Mouse (Mus musculus) heart, postnatal 36 days (tissue): ENCODE data around the gene Sema5b. TPM values are rescaled to one million over a fixed set of nuclear protein-coding genes. Genes with fewer than 3 reads are reported as not detected.

Source experiments
- DNase-seq, 2 experiments: peaks; one replicate each; pipeline ENCODE4 v3.0.0; 2021 to 2022
- intact Hi-C: fragments of 180-260 bp; cut with DNase I; formaldehyde crosslinking; loops from one replicate; pipeline ENCODE4 v1.15.1; 2025
- total RNA-seq, 2 experiments: library from RNA; stranded (reverse); gene quantifications; 2 replicates each; pipeline ENCODE4 v1.2.3; 2021

The Sema5b gene
- 1 to 10 TPM in 1 of 2 experiments, under 1 TPM in 1; 0.83 to 1.7 TPM for total RNA-seq

DNA sequence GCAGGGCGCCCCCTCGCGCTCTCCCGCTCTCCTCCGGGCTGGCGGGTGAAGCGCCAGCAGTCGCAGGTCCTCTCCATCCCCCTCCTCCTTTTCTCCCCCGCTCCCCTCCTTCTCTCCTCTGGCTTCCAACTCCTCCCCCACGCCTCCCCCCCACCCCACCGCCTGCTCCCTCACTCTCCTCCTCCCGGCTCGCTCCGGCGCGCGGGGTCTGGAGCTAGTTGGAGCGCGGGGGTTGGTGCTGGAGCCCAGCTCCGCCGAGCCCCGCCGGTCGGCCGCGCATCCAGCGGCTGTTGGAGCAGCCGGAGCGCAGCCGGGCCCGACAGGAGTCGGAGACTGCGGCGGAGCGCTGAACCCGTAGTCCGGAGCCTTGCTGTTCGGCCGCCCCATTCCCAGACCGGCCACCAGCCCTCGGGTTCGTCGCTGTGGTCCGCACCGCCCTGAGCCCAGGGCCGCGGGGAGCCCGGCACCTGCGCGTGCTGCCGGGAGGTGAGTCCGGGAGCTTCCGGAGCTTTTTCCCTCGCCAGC, at the start of gene Sema5b:
Gene Sema5b (plus strand): TSS at position 29 of the 525 bp plus-strand sequence.
- intact Hi-C loops = loop anchor here (2.0 to 5.0 kb wide), 2 partner anchors 176 to 222 kb away; no protein-coding TSS in a partner anchor
- peak; percentile 34 to 45 for DNase-seq

DNA sequence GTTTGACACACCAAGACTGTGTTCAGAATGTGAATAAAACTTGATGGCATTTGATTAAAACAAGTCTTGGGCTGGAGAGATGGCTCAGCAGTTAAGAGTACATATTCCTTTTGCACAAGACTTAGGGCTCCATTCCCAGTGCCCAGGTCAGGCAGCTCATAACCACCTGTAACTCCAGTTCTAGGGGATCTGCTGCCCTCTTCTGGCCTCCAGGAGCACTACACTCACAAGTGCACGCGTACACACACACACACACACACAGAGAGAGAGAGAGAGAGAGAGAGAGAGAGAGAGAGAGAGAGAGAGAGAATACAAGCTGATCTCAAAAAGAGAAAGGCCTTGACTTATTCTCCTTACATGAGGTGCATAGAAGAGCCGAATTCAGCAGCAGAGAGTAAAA, 40.6 kb upstream of the Sema5b start:
- intact Hi-C loops = no loop called here
- DNase-seq = no peak

DNA sequence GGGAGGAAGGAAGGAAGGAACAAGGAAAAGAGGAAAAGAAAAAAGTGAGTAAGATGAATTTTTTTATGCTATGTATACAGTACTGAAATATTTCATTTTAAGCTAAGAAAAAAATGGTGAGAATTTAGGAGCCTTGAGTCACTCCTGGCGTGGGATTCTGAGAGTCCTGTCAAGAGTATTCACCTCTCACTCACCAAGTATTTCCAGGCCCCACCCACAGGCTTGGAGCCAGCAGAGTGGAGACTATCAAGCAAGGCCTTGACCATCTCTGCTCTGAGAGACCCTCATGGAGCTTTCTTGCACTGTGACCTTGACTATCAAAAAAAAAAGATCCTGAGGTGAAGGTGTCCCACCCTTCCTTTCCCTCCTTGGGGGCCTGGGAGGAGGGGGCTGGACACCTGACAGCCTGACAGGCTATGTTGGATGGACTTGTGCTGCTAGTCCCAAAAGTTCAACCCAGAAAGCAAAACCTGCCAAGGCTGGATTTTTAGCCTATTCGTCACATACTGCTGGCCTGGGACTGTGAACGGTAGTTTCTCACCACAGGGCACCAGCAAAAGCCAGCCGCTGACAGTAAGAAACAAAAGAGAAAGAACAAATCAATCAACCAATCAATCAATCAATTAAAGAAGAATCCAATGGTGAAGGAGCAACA, 39.7 kb upstream of the Sema5b start:
- DNase-seq = no peak
- intact Hi-C loops = no loop called here

DNA sequence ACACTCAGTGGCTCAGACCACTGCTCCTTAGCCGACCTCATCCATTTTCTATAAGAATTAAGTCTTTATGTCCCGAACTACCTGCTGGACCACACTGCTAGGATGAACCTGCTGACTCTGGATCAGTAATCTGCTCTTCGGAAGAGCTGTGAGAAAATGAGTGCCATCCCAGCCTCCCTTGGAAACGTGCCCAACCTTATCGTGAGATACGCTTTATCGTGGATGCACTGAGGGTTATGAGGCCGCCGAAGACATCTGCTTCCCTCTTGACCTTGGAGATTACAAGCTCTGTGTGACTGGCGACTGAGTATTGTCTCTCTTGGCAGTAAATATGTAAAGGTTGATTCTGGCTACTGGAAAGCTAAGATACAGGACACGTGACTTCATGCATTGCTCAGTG, 38.5 kb upstream of the Sema5b start:
- intact Hi-C loops = no loop called here

DNA sequence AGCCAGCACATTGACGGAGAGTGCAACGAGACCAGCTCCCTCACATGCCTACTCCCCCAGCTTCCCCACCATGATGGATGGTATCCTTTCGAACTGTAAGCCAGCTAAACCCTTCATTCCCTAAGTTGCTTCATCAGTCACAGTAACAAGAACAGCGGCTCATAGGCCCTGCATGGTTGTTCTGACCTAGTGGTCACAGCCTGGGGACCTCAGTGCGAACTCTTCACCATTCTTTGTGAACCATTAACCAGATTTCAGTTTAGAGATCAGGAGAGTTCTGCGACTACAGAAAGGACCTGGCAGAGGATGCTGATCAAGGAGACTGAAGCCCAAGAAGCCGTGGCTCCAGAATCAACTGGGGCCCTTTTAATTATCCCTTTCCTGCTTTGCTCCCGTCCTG, 36.7 kb upstream of the Sema5b start:
- intact Hi-C loops = no loop called here
- no peak for DNase-seq

More for the DNA sequence above, 38.5 kb upstream of the Sema5b start:
- DNase-seq = no peak

DNA sequence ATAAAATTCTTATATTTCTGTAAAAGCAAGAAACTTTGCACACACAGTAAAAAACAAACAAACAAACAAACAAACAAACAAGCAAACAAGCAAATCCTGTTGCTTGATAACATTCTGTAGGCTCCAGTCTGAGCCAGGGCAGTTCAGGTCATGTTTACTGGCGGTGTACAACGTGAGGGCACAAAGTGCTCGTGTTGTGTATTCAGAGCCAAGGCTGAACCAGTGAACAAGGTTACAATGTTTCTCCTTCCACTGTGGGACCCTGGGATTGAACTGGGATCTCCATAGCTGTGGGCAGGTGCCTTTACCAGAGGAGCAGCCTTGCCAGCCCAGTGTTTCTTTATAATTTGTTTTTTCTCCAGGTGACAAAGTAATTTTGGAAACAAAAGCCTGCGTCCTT, 35.2 kb upstream of the Sema5b start:
- intact Hi-C loops = no loop called here

DNA sequence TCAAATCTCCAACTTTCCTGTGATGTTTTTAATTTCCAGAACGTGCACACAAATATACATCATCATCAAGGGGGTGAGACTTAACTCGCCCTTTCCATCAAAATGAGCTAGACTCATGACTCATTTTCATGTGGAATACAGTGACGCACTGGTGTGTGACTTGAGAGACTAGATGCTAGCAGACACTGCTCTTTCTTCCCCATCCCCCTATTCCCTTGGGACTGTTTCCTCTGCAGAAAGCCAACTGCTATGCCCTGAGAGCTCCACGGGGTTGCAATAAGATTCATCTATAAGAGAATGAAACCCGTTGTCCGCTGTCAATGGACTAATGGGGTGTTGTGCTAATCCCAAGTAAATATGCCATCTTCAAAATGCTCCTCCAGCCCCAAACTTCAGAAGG, 32.4 kb upstream of the Sema5b start:
- intact Hi-C loops = no loop called here
- no peak for DNase-seq

More for the DNA sequence above, 35.2 kb upstream of the Sema5b start:
- no peak for DNase-seq

DNA sequence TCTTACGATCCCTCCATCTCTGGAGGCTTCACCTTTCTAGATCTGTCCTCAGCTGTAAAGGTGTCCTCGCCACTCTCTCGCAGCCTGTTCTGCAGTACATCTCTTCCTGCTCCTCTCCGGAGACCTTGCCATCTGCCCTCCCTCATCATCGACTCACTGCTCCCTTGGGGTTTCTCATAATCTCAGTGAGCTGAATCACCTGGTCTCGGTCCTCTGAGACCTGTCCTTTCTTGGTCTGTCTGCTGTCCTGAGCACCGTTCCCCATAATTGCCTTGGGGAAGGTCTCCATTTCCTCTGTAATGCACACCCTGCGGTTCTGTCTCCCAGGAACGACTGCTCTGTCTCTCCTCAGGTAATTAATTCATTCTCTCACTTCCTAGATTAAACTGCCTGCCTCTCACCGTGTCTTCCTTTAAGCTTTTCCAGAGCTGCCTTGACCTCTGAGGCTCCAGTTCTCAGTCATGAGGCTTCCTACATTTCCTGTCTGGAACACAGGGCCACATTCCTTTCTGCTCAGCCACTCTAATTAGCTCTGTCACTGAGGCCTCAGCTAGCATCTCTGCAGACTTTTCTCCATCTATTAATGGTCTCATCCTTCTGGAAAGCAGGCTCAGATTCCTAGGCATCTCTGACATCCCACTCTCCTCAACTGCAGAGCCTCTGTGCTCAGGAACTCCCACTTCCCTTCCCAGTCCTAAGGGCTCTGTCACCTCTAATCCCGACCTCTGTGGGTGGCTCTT, 31.4 kb upstream of the Sema5b start:
- intact Hi-C loops = no loop called here
- DNase-seq = no peak

DNA sequence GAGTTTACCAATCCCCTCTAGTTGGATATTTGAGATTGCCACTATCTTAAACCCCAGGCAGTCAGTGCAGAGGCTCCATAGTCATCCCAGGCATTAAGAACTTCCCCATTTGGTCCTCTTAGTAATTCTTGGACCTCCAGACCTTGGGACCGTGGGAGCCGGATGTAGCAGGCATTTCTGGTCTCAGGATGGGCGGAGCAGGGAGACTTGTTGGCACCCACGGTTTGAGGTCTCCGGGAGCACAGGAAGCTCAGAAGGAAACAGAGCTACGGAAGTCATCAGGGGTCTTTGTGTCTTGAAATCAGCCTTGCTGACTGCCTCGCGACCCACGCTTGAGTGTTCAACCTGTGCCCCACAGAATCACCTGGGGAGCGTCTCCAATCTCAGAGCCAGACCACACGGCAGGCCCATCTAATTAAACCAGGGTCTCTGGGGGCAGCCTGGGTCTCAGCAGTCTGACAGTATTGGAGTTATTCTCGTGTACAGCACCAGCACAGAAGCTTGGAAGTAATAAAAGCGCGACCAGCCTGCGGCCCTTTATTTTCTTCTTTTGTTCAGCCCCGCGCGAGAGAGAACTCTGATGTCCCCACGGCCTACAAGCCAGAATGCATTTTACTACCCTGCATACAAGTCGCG, 24.9 kb upstream of the Sema5b start:
- intact Hi-C loops = no loop called here
- no peak for DNase-seq

DNA sequence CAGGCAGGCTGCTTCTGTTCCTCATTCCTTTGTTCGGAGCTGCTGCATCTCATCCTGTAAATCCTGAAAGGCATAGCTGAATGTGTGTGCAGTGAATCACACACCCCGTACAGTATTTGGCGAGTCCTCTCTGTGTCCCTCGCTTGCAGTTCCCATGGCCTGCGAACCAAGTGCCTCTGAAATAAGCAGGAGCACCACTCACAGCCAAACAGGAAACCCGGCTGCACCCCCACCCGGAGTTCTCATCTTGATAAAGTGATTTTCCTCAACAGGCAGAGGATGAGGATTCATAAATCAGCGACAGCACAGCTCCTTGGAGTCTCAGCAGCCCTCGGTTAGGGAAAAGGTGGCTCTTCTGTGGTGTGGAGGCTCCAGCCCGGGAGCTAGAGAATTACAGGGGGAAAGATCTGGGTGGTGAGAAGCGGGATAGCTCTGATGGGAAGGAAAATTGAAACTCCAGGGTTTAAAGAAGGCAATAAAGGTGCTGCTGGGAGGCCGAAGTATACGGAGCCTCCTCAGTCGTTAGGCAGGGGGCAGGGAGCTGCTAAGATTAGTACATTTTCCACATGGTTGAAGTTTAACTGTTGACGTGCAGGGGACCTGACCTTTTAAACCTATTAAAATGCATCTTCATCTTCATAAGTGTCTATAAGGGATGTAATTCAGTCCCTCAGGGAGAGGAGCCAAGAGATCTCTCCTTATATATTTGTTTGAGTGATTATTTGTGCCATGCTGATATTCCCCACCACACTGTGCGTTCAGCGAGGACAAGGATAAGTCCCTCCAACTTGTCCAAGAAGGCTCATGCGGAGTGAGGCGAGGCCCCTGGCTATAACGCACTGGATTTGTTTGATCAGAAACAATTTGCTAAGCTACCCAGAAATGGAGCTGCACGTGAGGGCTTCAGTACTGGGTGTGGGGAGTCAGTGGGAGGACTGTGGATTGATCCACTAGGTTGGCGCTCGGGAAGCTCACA, 22.7 kb upstream of the Sema5b start:
- no peak for DNase-seq
- intact Hi-C loops = no loop called here

DNA sequence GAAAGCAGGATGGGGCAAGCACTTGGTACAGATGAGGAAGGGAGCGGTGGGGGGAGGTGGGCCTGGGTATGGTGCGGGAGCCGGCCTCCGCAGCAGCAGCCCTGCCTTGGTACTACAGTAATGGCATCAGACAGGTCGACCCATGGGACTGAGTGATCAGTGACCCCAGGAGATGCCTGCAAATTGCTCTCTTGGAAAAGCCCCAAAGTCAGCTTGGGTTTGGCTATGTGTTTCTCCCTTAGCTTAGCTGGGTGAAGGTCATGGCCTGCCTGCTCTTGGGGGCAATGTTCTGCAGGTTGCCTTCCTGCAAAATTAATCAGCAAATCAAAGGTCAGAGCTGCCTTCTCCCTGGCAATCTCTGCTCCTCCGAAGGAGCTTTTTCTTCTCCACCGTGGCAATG, 21.7 kb upstream of the Sema5b start:
- intact Hi-C loops = no loop called here
- DNase-seq = no peak

DNA sequence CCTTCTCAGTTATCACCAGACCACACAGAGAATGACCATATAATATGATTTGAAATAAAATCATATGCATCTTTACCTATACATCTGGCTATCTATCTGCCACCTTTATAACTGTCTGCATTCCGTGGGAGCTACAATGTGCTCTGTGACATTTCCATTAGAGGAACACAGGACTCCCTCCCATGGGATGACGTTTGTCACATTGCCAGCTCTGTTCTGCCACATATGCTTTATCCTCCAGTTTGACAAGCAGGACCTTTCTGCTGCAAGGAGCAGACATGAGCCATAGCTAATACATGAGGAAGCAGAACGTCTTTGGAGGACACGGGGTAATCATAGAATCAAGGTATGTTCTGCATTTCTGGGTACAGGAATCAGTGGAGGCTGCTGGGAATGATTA, 16.7 kb upstream of the Sema5b start:
- intact Hi-C loops = no loop called here
- no peak for DNase-seq

DNA sequence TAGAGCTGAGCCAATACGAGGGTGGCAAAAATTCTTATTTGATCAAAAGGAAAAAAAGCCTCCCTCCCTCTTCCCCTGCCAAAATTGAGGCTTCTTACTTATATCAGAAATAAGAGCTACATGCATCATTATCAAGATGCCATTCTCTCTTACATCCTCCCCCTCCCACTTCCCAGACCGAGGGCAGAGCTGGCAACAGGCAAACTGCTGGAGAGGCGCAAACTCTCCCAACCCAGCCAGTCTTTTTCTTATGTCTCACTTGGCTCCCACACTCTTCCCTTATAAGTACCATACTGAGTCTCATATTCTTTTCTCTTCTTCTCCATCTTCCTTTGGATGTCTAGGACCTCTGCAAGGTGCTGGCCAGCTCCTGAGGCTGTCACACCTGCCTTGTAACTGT, 6.3 kb upstream of the Sema5b start:
- intact Hi-C loops = loop anchor here (5.0 kb wide), 1 partner anchor 283 kb away; no protein-coding TSS in a partner anchor
- DNase-seq = no peak

DNA sequence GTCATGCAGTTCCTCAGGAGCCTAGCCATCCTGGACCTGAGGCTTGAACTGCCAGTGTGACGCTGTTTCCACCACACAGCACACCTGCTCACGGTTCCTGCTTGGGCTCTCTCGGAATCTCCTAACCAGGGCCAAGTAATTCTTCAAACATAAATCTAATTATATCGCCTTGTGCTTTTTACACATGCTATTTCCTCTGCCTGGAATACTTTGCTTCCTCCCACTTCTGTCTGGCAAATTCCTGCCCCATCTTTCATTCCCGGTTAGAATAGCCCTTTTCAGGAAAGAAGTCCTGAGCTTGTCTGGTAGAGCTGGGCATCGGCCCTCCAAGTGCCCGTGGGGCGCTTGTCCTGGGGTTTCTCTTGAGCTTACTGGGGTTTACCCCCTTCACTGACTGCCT, 3.3 kb upstream of the Sema5b start:
- intact Hi-C loops = loop anchor here (5.0 kb wide), 1 partner anchor 280 kb away; no protein-coding TSS in a partner anchor
- no peak for DNase-seq

DNA sequence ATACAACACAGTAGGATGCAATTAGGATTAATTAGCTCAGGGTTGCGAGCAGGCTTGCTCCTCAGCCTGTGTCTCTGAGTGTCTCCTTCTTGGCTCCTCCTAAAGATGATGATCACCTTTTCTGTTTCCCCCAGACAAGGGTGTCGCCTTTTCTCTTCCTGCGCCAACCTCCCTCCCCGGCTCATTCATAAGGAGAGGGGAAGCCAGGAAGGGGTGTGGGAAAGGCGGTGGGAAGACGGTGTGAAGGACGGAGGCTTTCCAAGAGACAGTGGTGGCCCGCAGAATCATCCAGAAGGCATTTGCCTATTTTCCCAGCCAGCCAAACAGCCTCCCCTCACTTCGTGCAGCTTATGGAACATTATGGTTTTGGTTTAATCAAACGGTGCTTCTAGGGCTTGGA, 1.9 kb upstream of the Sema5b start:
- intact Hi-C loops = loop anchor here (5.0 kb wide), 1 partner anchor 278 kb away; no protein-coding TSS in a partner anchor
- no peak for DNase-seq

DNA sequence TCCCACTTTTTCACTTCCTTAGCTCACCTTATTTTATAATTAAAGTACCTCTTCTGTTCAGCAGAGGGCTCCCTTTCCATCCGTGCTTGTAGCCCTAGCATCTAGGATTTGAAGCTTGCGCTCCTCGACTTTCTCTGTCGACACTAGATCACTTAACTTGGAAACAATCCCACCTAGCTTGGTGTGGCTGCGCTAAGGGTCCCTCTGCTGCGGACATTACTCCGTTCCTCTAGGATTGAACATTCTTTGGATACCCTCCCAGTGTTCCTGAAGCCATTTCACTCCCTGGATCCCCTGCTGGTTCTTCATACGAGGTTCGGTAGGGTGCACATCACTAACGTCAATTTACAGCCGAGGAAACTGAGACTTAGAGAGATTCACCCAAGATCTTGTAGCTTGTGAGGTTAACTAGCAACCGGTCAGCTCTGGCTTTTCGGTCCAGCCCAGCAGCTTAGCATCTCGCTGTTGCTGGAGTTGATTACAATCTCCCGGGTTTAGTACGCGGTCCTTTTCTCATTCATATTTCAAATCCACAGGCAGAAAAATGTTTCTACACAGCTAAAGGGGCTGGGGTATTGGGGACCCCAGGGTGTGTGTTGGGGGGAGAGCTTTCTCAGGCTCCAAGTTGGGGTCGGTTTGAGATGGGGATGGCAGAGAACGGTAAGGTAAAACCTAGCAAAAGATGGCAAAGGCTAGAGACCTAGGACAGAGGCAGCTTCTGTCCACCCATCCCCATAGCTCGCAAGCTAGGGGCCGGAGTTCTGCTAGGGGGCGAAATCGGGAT, 420 bp upstream of the Sema5b start:
- intact Hi-C loops = loop anchor here (1.0 to 5.0 kb wide), 3 partner anchors 88 to 222 kb away; no protein-coding TSS in a partner anchor
- peak; percentile 19 to 24 for DNase-seq

DNA sequence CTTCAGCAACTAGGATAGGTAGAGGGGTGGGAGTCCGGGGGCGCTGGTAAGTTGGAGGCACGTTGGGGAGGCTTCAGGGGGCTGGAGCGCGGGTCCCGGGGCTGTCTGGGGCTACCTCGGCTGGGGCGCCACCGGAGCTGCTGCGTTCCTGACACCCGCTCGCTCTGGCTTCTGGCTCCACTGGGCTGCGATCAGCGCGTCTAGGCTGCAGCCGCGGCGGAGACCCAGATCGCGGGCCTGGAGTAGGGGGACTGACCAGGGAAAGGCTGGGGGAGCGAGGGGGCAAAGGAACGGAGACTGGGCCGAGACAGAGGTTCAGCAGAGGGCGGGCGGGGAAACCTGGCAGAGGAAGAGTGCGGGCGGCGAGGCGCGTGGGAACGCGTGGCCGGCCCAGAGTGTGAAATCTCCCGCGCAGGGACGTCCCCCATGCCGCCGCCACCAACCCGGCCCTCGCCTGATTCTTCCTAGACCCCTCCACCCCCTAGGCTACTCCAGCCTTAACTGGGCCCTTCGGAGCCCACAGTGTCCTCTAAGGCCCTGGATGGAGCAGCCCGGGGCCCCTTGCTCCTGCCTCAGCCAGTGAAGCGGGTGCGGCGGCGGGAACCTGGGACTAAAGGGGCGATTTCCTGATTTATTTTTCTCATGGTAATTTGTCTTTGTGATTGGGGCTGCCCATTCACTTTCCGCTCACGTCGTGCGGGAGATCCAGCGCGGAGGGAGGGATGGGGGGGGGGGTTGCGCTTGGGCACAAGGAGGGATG, 896 bp downstream of the Sema5b start:
- DNase-seq = peak; percentile 10 to 15
- intact Hi-C loops = loop anchor here (2.0 to 5.0 kb wide), 2 partner anchors 175 to 223 kb away; no protein-coding TSS in a partner anchor

DNA sequence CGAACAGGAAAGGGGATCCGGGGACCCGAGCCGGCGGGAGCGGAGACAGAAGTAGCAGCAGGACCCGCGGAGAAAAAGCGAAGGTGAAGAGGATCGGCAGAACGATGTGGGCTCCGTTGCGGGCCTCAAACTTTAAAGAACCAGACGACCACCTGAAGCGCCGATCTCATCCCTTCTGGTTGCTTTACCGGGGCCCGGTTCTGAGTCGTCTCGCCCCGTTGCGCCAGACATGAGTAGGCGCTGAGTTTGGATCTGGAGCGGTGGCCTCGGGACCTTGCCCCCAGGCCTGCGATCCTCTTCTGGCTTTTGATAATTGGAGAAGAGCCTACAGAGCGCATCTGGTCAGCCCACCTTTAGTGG, 1.5 kb downstream of the Sema5b start:
- no peak for DNase-seq
- intact Hi-C loops = loop anchor here (5.0 kb wide), 1 partner anchor 175 kb away; no protein-coding TSS in a partner anchor
